Mouse (Mus musculus) CH12.LX (cell line): ENCODE data around the gene P2ry10b. TPM values are rescaled to one million over a fixed set of nuclear protein-coding genes. Genes with fewer than 3 reads are reported as not detected.

Experiments
- DNase-seq: peaks from one replicate; pipeline ENCODE4 v3.0.0-alpha.2; 2013; ENCODE audit errors: extremely low read depth
- H3K27ac ChIP-seq: 2 replicates; pipeline ENCODE4 v1.5.1; 2012; ENCODE audit warnings: low read depth, mild to moderate bottlenecking, control low read depth, moderate library complexity; ENCODE audit not compliant: insufficient read depth
- H3K27me3 ChIP-seq: replicated peaks from 2 replicates; pipeline ENCODE3; 2012; ENCODE audit warnings: inconsistent platforms
- H3K36me3 ChIP-seq, 2 experiments: replicated peaks in 1 of 2; 2 replicates each; pipeline versions ENCODE3 to v1.6.1; 2012; ENCODE audit warnings: inconsistent platforms in 1 of 2, low read length in 1 of 2, mild to moderate bottlenecking in 1 of 2, mixed read lengths in 1 of 2, moderate library complexity in 1 of 2; ENCODE audit not compliant: control insufficient read depth in 1 of 2, insufficient read depth in 1 of 2
- H3K4me1 ChIP-seq, 2 experiments: 2 replicates each; pipeline ENCODE4 v1.6.1; 2012; ENCODE audit warnings: inconsistent platforms in 1 of 2, moderate library complexity in 1 of 2; ENCODE audit not compliant: insufficient read depth in 2 of 2, control insufficient read depth in 1 of 2
- H3K4me2 ChIP-seq: 2 replicates; pipeline ENCODE4 v1.6.1; 2012; ENCODE audit warnings: low read depth, mild to moderate bottlenecking, control low read depth; ENCODE audit not compliant: poor library complexity, insufficient read depth, severe bottlenecking
- H3K4me3 ChIP-seq, 3 experiments: fragments of 150-350 bp in 1 of 3; sonication (generic) in 1 of 3; replicated peaks in 1 of 3; 2 replicates each; pipeline versions ENCODE3 to v1.5.1; 2011 to 2012; ENCODE audit warnings: low read depth in 2 of 3, low read length in 2 of 3, mild to moderate bottlenecking in 2 of 3, moderate library complexity in 2 of 3, control low read depth in 1 of 3, improper control_type of control experiment in 1 of 3, inconsistent platforms in 1 of 3, mixed read lengths in 1 of 3; ENCODE audit not compliant: poor library complexity in 1 of 3
- H3K79me2 ChIP-seq: replicated peaks from 2 replicates; pipeline ENCODE4 v1.6.1; 2012; ENCODE audit warnings: mild to moderate bottlenecking, moderate library complexity; ENCODE audit not compliant: control insufficient read depth, poor library complexity, insufficient read depth, severe bottlenecking; ENCODE audit errors: extremely low read depth
- H3K9ac ChIP-seq: 2 replicates; pipeline ENCODE4 v1.6.1; 2012; ENCODE audit warnings: low read depth, mild to moderate bottlenecking, control low read depth, moderate library complexity; ENCODE audit not compliant: insufficient read depth
- H3K9me3 ChIP-seq: replicated peaks from 2 replicates; pipeline ENCODE3; 2012; ENCODE audit warnings: low read length, inconsistent platforms, mixed read lengths
- CHD1 ChIP-seq: IDR thresholded peaks from 2 replicates; pipeline ENCODE4 v1.6.1; 2012; ENCODE audit warnings: low read depth, low read length, improper control_type of control experiment, inconsistent platforms
- EP300 ChIP-seq: IDR thresholded peaks from 2 replicates; pipeline ENCODE4 v1.6.1; 2011; ENCODE audit warnings: low read length, improper control_type of control experiment
- HCFC1 ChIP-seq: IDR thresholded peaks from 2 replicates; pipeline ENCODE4 v1.6.1; 2012; ENCODE audit warnings: low read depth, mild to moderate bottlenecking, inconsistent platforms, low read length, improper control_type of control experiment
- IRF4 ChIP-seq: IDR thresholded peaks from 2 replicates; pipeline ENCODE4 v1.6.1; 2014; ENCODE audit warnings: low read depth, mild to moderate bottlenecking, inconsistent platforms, low read length, improper control_type of control experiment
- MAZ ChIP-seq: IDR thresholded peaks from 2 replicates; pipeline ENCODE4 v1.6.1; 2012; ENCODE audit warnings: low read depth, mild to moderate bottlenecking, inconsistent platforms, low read length, improper control_type of control experiment, moderate library complexity
- MEF2A ChIP-seq: IDR thresholded peaks from 2 replicates; pipeline ENCODE4 v1.6.1; 2014; ENCODE audit warnings: low read depth, mild to moderate bottlenecking, inconsistent platforms, low read length, improper control_type of control experiment, borderline replicate concordance
- MYC ChIP-seq: IDR thresholded peaks from 2 replicates; pipeline ENCODE4 v1.6.1; 2011; ENCODE audit warnings: low read depth, mild to moderate bottlenecking, improper control_type of control experiment, low read length
- NELFE ChIP-seq: IDR thresholded peaks from 2 replicates; pipeline ENCODE4 v1.6.1; 2011; ENCODE audit warnings: low read depth, low read length, improper control_type of control experiment
- PAX5 ChIP-seq: IDR thresholded peaks from 2 replicates; pipeline ENCODE4 v1.6.1; 2012; ENCODE audit warnings: low read length, inconsistent platforms, mixed read lengths
- POLR2A ChIP-seq: IDR thresholded peaks from 2 replicates; pipeline ENCODE4 v1.6.1; 2011; ENCODE audit warnings: low read depth, mild to moderate bottlenecking, improper control_type of control experiment, low read length
- SIN3A ChIP-seq: IDR thresholded peaks from 2 replicates; pipeline ENCODE4 v1.6.1; 2012; ENCODE audit warnings: low read length, improper control_type of control experiment, inconsistent platforms
- SMC3 ChIP-seq: IDR thresholded peaks from 2 replicates; pipeline ENCODE4 v1.6.1; 2011; ENCODE audit warnings: low read depth, low read length, improper control_type of control experiment
- TCF12 ChIP-seq: IDR thresholded peaks from 2 replicates; pipeline ENCODE4 v1.6.1; 2014; ENCODE audit warnings: low read depth, mild to moderate bottlenecking, inconsistent platforms, low read length, improper control_type of control experiment
- USF1 ChIP-seq: IDR thresholded peaks from 2 replicates; pipeline ENCODE4 v1.6.1; 2014; ENCODE audit warnings: low read depth, mild to moderate bottlenecking, inconsistent platforms, low read length, improper control_type of control experiment
- USF2 ChIP-seq: conservative IDR thresholded peaks from 2 replicates; pipeline ENCODE4 v1.6.1; 2011; ENCODE audit warnings: low read depth, low read length, improper control_type of control experiment
- ZC3H11A ChIP-seq: IDR thresholded peaks from 2 replicates; pipeline ENCODE4 v1.6.1; 2012; ENCODE audit warnings: low read depth, mild to moderate bottlenecking, inconsistent platforms, low read length, improper control_type of control experiment
- ZKSCAN1 ChIP-seq: IDR thresholded peaks from 2 replicates; pipeline ENCODE4 v1.6.1; 2012; ENCODE audit warnings: low read depth, inconsistent platforms, low read length, improper control_type of control experiment, borderline replicate concordance
- ZNF384 ChIP-seq: IDR thresholded peaks from 2 replicates; pipeline ENCODE4 v1.6.1; 2012; ENCODE audit warnings: low read depth, low read length, improper control_type of control experiment, inconsistent platforms
- dilution Hi-C: fragments of 300-500 bp; cut with MboI; formaldehyde crosslinking; loops from 2 replicates; pipeline ENCODE4 v1.14.3; 2020; ENCODE audit warnings: low sequenced_read_pairs; ENCODE audit not compliant: extremely low pct_unique_long_range_greater_than_20kb, extremely low pct_ligation_motif_present
- in situ Hi-C: fragments of 300-500 bp; cut with MboI; formaldehyde crosslinking; loops from 3 replicates; pipeline ENCODE4 v1.14.3; 2019; ENCODE audit warnings: low sequenced_read_pairs, low pct_ligation_motif_present, low pct_unique_long_range_greater_than_20kb, mixed read lengths
- polyA plus RNA-seq: library from polyadenylated mRNA; unstranded; fragments of >175 nt; gene quantifications from 2 replicates; pipeline ENCODE4 v1.2.1, GENCODE M21; 2012; ENCODE audit warnings: low read depth; ENCODE audit not compliant: insufficient read length
- total RNA-seq, 2 experiments: library from RNA; depleted of rRNA; stranded (reverse); fragments of 300-350 nt in 1 of 2; fragments of >200 nt in 1 of 2; gene quantifications; 2 replicates each; pipeline ENCODE4 v1.2.3; 2012 to 2014

Gene P2ry10b
- total and polyA plus RNA-seq, 3 experiments: 1.2 to 2.7 (median 1.3) TPM

- H3K27ac ChIP-seq: no peak overlapping the region
Measured at GRCm38 (mm10) chrX:107178742-107179141, 30.0 kb downstream of the P2ry10b start.

GRCm38 (mm10) chrX:107217577-107218090 lies 68.9 kb downstream of the P2ry10b start:
- Histone ChIP-seq H3K9ac (no peak overlapping the region), H3K4me3 (no peak overlapping the region), H3K4me2 (no peak overlapping the region), H3K27ac (no peak overlapping the region), H3K79me2 (no peaks in the 10 kb centered on the region), H3K36me3 (no peaks in the 10 kb centered on the region), H3K4me1 (peaks cover 0 to 5% of the 10 kb centered on the region in 2 experiments; a peak in 1 of 4 replicates), H3K27me3 (no peaks in the 10 kb centered on the region), H3K9me3 (no peaks in the 10 kb centered on the region)
- DNase-seq: no peak
- TF ChIP-seq TCF12 (no peak), NELFE (no peak), ZNF384 (no peak), USF2 (no peak), ZC3H11A (no peak), HCFC1 (no peak), SMC3 (no peak), EP300 (peak; percentile 28; the same call in 1 of the 2 replicates), ZKSCAN1 (no peak), POLR2A (no peak), MEF2A (peak; percentile 31; the same call in 1 of the 2 replicates), MYC (no peak), CHD1 (no peak)
- in situ Hi-C loops: no loop called here
- dilution Hi-C loops: no loop called here

More at GRCm38 (mm10) chrX:107178742-107179141, 30.0 kb downstream of the P2ry10b start:
- H3K9me3 ChIP-seq: no peaks in the 10 kb centered on the region
- peaks cover 0 to 9% of the 10 kb centered on the region in 2 experiments; a peak in 1 of 4 replicates for H3K4me1 ChIP-seq
- dilution Hi-C loops: no loop called here
- no peaks in the 10 kb centered on the region for H3K79me2 ChIP-seq
- TF ChIP-seq IRF4 (peak; percentile 60; the same call in 1 of the 2 replicates), SIN3A (no peak), MAZ (no peak), PAX5 (no peak), USF1 (no peak)
- TF ChIP-seq, all 38 proteins: peak for 1
- no peaks in the 10 kb centered on the region for H3K36me3 ChIP-seq
- DNase-seq: peak; percentile 40
- no peak overlapping the region for H3K4me3 ChIP-seq
- H3K27me3 ChIP-seq: no peaks in the 10 kb centered on the region
- peak overlapping the region; percentile 36; the same call in 1 of the 2 replicates for H3K4me2 ChIP-seq
- H3K9ac ChIP-seq: 0 out of 2 replicates have a peak overlapping the region, but pooled peaks have one; percentile 26
- in situ Hi-C loops: no loop called here

Other genes starting within 250 kb of the P2ry10b start
- 0.25 and 0.29 TPM in 2 replicates for gene Lpar4, start 228.3 kb upstream of the P2ry10b start, total RNA-seq (2012; rRNA removed)
- not detected in 2 replicates for gene Lpar4, start 228.3 kb upstream of the P2ry10b start, total RNA-seq (2014; rRNA removed)
- gene Lpar4, start 228.3 kb upstream of the P2ry10b start, polyA plus RNA-seq: not detected in 2 replicates
- 8.3 and 9.0 TPM in 2 replicates for gene P2ry10, start 60.4 kb upstream of the P2ry10b start, total RNA-seq (2012; rRNA removed)
- gene P2ry10, start 60.4 kb upstream of the P2ry10b start, total RNA-seq (2014; rRNA removed): 42.2 and 47.4 TPM in 2 replicates
- gene P2ry10, start 60.4 kb upstream of the P2ry10b start, polyA plus RNA-seq: 9.0 and 9.7 TPM in 2 replicates
- gene Gpr174, start 107.0 kb downstream of the P2ry10b start, total RNA-seq (2012; rRNA removed): 8.5 and 13.3 TPM in 2 replicates
- 30.3 and 39.3 TPM in 2 replicates for gene Gpr174, start 107.0 kb downstream of the P2ry10b start, total RNA-seq (2014; rRNA removed)
- gene Gpr174, start 107.0 kb downstream of the P2ry10b start, polyA plus RNA-seq: 15.2 and 16.2 TPM in 2 replicates